Mouse (Mus musculus) neural tube, embryonic 13.5 days (tissue): Measurements from ENCODE around the gene Sf3b1. TPM values are rescaled to one million over a fixed set of nuclear protein-coding genes. Genes with fewer than 3 reads are reported as not detected.

ENCODE experiments used
- polyA plus RNA-seq: library from polyadenylated mRNA; unstranded; fragments of >200 nt; fragmentation: Nextera tagmentation; extraction: Ambion mirVana; gene quantifications from 2 replicates; pipeline ENCODE4 v1.2.1, GENCODE M21; 2015

Gene Sf3b1
- polyA plus RNA-seq, 1 experiment from 2014 or later = 301 TPM

Other genes starting within 250 kb of the Sf3b1 start
- 16.7 and 24.2 TPM in 2 replicates for gene Ankrd44, start 101.1 kb downstream of the Sf3b1 start, polyA plus RNA-seq
- 32.5 and 34.0 TPM in 2 replicates for gene Coq10b, start 25.3 kb upstream of the Sf3b1 start, polyA plus RNA-seq
- gene Hspe1, start 60.7 kb upstream of the Sf3b1 start, polyA plus RNA-seq = 286 and 293 TPM in 2 replicates
- gene Hspd1, start 60.8 kb upstream of the Sf3b1 start, polyA plus RNA-seq = 274 and 281 TPM in 2 replicates
- gene Mob4, start 103.8 kb upstream of the Sf3b1 start, polyA plus RNA-seq = 187 and 204 TPM in 2 replicates
- gene Rftn2, start 199.3 kb upstream of the Sf3b1 start, polyA plus RNA-seq = 9.4 and 12.7 TPM in 2 replicates
- 2.4 and 2.6 TPM in 2 replicates for gene Mars2, start 209.7 kb upstream of the Sf3b1 start, polyA plus RNA-seq